Mouse (Mus musculus) heart, adult 2 months (tissue): Measurements from ENCODE around the gene Erp27.

Experiments
- CTCF ChIP-seq: fragments of 200-600 bp; IDR thresholded peaks from 2 replicates; pipeline ENCODE4 v1.8.1; 2022; ENCODE audit warnings: antibody characterized with exemption, mild to moderate bottlenecking, moderate library complexity
- POLR2A ChIP-seq: fragments of 200-500 bp; IDR thresholded peaks from 2 replicates; pipeline ENCODE4 v1.6.1; 2011; ENCODE audit warnings: mild to moderate bottlenecking, low read depth, low read length, control low read depth; ENCODE audit not compliant: insufficient read depth

GRCm38 (mm10) chr6:136946241-136946640 is 24.3 kb upstream of the Erp27 start:
- TF ChIP-seq CTCF: no peak
- TF ChIP-seq POLR2A: no peak
